Mouse (Mus musculus) skeletal muscle tissue, postnatal 0 days (tissue): ENCODE results near the gene Cyp39a1. TPM values are rescaled to one million over a fixed set of nuclear protein-coding genes. Genes with fewer than 3 reads are reported as not detected.

Source experiments
- polyA plus RNA-seq: library from polyadenylated mRNA; unstranded; fragments of >200 nt; fragmentation: Nextera tagmentation; extraction: Ambion mirVana; gene quantifications from 2 replicates; pipeline ENCODE4 v1.2.1, GENCODE M21; 2015

Cyp39a1 gene
- polyA plus RNA-seq = 8.8 and 9.3 TPM in 2 replicates

DNA sequence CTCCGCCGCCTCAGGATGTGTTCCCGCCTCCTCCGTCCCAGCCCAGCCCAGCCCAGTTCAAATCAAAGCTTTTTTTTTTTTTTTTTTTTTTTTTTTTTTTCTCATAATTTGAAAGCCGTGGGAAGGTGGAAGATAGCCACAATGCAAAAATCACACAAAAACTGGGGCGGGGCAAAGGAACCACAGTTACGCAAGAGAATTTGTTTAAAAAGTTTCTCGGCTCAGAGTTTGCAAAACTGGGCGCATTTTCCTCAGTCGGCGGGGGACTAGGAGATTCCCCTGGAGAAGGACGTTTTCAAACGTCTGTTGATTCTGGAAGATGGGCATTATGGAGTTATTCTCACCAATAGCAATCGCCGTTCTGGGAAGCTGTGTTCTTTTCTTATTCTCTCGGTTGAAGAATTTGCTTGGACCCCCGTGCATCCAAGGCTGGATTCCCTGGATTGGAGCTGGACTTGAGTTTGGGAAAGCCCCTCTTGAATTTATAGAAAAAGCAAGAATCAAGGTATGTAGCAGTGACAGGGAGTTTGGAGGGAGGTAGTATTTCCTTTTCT lies at the start of gene Cyp39a1:
TSS of gene Cyp39a1 (plus strand) at position 136 of the 554 bp plus-strand sequence.

DNA sequence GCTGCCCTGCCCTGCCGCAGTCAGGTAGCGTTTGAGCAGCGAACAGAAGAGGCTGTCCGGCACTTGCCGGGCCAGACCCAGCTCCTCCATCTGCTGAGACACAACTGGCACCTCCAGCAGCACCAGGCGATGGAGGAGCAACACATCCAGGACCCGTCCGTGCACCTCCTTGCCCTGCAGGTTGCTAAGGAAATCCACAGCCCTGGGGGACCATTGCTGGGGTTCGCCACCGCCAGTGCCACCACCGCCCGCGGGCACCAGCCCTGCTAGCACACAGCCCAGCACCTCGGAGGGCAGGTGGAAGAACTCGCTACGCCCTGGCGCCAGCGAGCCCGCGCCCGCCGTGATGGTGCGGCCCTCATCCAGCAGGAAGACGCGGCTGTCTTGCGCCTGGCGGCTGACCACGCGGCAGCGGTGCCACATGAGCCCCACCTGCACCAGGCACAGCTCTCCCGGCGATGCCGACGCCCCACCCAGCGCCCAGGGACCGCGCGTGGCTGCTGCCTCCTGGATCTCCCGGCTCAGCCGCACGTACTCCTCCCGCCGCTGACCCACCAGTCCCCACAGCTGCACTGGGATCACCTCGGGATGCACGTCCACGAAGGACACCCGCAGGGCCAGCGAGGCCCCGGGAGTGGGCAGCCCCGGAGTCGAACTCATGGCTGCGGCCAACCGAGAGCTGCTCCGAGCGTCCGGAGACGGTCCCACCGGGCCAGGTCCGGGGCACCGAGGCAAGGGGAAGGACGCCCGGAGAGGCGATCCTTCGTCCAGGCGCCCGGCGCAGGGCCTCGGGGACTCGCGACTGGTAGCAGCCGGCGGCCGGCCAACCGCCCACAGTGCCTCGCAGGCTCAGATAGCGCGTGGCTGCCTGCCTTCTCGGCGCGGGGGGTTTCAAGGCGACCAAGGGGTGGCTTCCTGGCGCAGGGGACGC lies 37.5 kb upstream of the Cyp39a1 start, which contains the start of gene Tdrd6:
TSS of gene Tdrd6 (minus strand) at position 804 of the 931 bp plus-strand sequence.

DNA sequence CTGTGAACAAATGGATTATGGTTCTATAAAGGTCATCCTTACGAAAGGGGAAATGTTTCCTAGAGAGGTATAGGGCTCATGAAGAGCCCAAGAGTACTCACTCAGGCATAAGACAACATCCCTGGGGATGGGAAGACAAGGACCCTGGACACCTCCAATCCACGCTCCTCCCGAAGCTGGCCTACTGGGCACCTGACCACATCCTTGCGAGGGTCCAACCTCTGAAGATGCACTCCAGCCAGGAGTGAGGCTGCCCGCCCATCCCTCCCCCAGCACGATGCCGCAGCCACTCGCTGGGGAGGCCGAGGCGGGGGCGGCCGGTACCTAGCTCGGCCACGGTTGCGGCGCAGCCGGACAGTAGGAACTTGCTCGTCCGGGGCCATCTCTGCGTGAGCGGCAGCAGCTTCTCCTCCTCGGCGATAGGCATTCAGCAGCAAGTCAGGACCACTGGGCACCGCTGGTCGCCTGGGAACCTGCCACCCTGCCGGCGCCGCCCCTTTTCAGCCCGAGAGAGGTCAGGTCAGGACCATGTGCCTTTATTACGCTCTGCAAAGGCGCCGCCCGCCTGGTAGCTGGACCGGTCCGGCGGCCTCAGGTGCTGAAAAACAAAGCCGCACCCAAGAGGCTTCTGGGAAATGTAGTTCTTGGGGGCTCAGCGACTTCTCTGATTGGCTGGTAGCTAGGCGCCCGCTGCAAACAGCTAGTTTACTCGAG lies 492 bp upstream of the Cyp39a1 start, which contains the start of gene Slc25a27:
TSS of gene Slc25a27 (minus strand) at position 639 of the 714 bp plus-strand sequence.

Other genes with a start within 250 kb of the Cyp39a1 start
- not detected in 2 replicates for gene Mep1a, start 164.6 kb upstream of the Cyp39a1 start, polyA plus RNA-seq
- 0.10 and 0.22 TPM in 2 replicates for gene Ankrd66, start 123.8 kb upstream of the Cyp39a1 start, polyA plus RNA-seq
- 21.0 and 23.0 TPM in 2 replicates for gene Pla2g7, start 99.3 kb upstream of the Cyp39a1 start, polyA plus RNA-seq
- gene Tdrd6, start 37.1 kb upstream of the Cyp39a1 start, polyA plus RNA-seq = 0.12 TPM in 1 of 2 replicates, not detected in the other
- gene Slc25a27, start 211 bp upstream of the Cyp39a1 start, polyA plus RNA-seq = 7.4 and 10.8 TPM in 2 replicates
- gene Rcan2, start 133.9 kb downstream of the Cyp39a1 start, polyA plus RNA-seq = 7.2 TPM in 2 replicates